Mouse (Mus musculus): Measurements from ENCODE around the gene Men1.

- TF ChIP-seq CTCF (IDR thresholded peaks at IDR 0.05) (peak; percentile 32), EP300 (IDR thresholded peaks at IDR 0.05) (no peak)
Measured at GRCm38 (mm10) chr19:6335458-6335827, 664 bp downstream of the Men1 start.

Measured in lung, postnatal 0 days (tissue).